Mouse (Mus musculus) urinary bladder, postnatal 25 days (tissue): ENCODE data around the gene Smarce1.
"Not testable (repeated sequence)": the region's sequence is repeated elsewhere in the genome, so short reads cannot be mapped to it uniquely, and the experiment has no call there.

Experiments used
- DNase-seq: peaks from one replicate; pipeline ENCODE4 v3.0.0; 2022; ENCODE audit warnings: low spot score

The Smarce1 gene

DNA sequence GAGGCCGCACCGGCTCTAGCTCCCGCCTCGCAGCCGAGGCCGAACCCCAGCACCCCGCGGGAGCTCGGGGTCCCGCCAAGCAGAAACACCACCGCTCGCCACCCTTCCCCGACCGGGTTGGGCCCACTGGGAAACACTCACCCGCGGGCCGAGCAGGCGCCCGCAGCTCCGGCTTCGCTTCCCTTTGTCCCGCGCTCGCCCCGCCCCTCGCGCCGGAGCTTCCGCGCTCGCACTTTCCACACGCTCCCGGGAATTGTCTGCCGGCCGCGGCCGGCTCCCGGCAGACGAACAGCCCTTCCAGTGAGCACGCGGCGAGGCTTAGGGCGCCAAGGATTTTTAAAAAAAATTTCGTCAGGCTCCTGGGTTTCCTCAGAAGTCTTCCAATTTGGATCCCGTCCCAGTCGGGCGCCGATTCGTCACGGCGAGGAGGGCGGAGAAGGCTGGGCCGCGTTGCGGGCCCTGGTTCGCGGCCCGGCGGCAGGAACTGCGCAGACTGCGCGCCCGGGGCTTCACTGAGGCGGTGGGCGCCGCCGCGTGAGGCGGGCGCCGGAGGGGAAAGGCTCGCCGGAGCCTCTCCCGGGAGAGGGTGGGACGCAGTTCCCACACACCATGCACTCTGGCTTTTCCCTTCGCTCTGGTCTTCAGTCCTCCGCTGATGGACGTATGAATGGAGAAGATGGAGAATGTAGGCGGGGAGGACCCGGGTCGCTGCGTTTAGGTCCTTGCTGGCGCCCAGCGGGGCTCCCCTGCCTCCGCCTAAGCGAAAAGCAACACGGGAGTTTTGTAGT, at the start of gene Smarce1:
Gene Smarce1 (minus strand): TSS at position 757 of the 788 bp plus-strand sequence.
- peak; percentile 72 for DNase-seq

DNA sequence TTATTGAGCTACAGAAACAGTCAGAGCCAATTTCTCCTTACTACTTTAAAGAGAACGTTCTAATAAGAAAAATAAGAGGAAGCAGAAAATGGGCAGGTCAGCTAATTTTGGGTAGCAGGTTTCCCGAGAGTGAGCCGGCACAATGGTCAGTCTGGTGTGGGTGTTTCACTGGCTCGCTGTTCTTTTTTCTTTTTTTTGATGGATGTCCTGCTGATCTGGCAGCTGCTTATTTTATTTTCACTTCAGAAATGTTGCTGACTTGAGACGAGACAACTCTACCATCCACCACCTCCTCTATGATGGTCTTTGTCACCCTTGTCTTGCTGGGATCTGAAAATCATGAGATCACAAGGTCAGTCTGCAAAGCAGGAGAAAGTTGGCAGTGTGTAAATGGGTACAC, 49.2 kb upstream of the Smarce1 start:
- DNase-seq, result no peak

DNA sequence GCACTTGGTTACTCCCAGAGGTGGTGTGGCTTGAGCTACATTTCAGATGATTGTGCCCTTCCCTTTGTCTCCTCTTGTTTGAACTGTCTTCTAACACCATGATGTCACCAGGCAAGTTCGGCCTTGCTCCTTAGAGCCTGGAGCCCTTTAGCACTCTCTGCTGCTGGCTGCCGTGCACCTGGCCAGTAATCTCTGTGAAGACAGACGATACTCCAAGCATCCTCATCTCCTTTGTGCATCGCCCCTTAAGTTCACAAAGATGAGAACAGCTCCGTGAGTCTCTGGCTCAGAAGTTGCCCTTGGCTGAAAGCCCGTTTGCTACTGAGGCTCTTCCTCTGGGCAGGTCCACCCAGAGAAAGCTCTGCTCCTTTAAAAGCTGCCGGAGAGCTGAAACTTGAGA, 46.0 kb upstream of the Smarce1 start:
- DNase-seq, result no peak

DNA sequence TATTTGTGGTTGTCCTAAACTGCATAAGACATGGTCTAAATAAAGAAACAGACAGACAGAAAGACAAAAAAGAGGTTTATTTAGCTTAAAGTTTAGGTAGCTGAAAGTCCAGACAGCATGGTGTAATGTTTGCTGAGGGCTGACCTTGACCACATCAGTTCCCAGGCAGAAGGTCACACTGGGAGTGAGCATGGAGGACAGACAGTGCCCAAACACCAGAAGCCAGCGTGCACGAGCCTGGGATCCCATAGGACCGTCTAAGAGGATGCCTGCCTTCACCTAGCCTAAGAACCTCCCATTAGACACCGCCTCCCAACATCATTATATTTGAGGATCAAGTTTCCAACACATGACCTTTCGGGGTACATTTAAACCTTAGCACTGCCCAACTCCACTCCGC, 44.8 kb upstream of the Smarce1 start:
- DNase-seq, result no peak

DNA sequence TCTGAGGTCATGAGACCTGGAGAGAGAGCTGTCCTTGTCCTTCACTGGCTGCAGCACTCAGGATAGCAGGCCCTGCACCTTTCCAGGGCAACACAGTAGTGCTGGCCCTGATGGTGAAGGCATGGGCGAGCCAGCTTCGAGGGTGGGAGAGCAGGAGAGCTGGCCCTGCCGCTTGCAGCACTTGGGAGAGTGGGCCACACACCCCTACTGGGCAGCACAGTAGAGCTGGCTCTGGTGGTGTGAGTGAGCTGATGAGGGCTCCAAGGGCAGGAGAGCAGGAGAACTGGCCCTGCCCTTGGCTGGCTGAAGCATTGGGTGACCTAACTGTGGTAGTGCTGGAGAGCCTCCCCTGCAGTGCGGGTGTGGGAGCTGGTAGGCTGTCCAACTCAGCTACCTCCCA, 41.9 kb upstream of the Smarce1 start:
- no peak for DNase-seq

DNA sequence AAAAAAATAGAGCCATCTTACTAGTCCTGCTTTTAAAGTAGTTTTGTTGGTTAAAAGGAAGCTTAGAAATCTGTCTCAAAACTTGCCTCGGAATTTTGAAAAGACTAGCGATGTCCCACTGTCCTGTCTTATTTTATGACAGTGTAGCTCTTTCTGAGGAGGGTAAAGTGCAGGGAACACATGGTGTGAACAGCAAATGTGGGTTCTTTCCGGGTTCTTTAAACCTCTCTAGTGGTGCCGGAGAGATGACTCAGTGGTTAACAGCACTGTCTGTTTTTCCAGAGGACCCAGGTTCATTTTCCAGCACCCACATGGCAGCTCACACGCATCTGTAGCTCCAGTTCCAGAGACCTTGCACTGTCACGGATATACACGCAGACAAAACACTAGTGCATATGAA, 38.4 kb upstream of the Smarce1 start:
- DNase-seq, result no peak

DNA sequence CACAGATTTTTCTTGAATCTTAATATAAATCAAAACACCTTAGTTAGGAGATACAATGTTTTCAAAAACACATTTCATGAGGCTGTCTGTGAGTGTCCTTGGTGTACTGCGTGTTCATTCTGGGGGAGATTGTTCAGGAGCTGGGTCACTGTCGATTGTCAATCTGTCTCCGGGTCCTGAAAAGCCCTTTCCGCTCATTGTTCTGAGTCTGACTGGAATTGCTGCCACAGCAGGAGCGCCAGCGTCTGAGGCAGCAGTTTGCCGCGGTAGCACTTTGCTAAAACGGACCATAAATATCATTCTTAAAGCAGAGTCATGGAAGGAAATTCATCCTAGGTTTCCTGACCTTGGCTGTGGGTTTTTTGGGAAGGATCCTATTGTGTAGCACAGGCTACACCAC, 35.0 kb upstream of the Smarce1 start:
- DNase-seq, result no peak

DNA sequence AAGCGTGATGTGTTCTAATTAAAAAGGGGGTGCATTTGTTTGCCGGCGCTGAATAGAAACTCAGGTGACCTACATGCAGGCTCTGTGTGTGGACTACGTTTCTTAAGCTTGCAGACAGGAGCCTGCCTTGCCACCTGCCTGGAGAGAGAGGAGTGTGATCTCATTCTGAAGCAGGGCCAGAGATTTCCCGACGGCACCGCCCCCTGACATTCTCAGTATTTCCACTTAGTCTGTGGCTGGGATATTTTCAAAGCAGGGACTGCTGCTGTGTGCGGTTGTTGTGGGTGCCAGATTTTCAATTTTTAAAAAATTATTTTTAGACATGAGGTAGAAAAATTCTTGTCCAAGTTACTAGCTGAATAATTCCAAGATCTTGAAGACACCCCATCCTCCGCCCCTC, 34.4 kb upstream of the Smarce1 start:
- DNase-seq, result no peak

DNA sequence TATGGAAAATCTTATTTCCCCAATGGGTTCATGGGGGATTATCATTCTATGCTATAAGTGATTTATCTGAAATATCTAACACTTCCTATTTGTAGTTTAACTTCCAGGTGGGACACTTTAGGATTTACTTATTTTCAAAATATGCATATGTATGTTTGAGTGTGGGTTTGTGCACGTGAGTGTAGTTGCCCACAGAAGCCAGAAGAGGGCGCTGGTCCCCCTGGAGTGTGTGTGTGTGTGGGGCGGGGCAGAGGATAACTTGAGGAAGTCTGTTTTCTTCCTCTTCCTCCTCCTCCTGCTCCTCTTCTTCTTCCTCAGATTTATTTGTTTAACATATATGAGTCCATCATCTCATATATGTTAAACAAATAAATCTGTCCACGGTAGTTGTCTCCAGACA, 25.4 kb upstream of the Smarce1 start:
- no peak for DNase-seq

DNA sequence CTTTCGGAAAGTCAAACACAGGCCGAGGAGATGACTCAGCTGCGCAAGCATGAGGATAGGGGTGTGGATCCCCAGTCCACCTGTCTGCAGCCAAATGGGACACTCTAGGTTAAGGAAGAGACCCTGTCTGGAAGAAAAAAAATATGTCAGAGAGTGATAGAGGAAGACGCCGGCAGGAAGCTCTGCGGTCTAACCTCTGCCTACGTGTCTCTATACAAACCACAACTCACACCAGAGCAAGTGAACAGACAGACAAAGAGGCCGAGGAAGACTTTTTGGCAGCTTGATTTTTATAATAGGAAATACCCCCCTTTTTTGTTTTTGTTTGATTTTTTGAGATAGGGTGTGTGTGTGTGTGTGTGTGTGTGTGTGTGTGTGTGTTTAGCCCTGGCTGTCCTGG, 24.5 kb upstream of the Smarce1 start:
- DNase-seq, result no peak

DNA sequence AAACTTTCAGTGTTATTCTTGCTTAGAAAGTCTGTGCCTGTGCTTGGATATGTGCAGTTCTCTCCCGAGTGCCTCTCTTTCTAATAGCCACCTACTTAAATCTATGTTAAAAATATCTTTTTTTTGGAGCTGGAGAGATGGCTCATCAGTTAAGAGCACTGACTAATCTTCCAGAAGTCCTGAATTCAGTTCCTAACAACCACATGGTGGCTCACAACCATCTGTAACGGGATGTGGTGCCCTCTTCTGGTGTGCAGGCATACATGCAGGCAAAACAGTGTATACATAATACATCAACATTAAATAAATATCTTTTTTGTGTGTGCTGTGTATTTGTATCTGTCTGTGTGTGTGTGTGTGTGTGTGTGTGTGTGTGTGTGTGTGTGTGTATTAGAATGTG, 23.1 kb upstream of the Smarce1 start:
- no peak for DNase-seq

DNA sequence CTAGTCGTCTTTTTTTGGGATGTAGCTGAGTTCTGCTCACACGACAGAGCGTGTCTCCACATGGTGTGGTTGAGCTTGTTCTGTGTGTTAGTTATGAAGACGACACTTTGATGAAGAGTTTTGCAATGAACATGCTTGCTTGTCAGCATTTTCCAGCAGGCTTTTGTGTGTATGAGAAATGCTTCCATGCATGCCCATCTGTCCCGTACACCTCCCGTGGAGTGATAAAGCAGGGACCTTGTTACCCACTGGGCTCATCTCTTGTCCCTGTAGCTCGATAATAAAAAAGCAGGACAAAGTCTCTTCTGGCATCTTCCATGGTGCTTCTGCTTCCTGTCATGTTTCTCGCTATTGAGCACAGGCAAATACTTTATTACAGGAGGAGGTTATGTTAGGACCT, 21.9 kb upstream of the Smarce1 start:
- DNase-seq, result no peak

DNA sequence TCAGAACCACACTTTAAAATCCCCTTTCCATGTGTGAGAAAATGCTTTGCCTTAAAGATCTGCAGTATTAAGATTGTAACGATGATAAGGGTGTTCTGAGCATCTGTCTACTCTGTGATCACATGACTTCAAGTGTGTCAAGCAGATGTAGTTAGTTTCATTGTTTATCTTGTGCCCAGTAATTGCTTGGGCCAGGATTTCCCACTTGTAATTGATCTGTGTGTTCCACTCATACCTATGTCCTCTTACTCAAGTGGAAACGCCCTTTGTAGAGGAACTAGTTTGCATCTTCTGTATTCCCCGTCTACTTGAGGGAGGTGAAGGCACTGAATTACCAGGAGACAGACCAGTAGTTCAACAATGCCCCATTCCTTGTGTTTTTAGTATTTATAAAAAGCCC, 19.8 kb upstream of the Smarce1 start:
- no peak for DNase-seq

DNA sequence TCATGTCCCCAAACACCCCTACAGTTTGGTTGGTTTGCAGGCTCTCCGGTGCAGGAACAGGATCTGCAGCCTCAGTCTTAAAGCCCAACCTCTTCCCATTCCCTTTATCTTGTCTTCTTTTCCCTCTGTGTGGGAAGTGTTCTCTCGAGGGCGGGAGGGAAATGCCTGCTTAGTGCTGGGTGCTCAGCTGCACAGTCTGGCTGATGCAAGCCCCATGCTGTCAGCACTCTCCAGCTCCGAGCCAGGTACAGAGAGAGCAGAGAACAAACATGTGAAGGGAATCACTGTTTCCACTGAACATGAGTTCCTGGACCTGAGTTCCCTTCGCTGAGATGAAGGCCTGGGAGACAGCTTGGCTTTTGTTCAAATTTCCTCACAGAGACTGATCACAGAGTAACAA, 19.4 kb upstream of the Smarce1 start:
- DNase-seq, result no peak

DNA sequence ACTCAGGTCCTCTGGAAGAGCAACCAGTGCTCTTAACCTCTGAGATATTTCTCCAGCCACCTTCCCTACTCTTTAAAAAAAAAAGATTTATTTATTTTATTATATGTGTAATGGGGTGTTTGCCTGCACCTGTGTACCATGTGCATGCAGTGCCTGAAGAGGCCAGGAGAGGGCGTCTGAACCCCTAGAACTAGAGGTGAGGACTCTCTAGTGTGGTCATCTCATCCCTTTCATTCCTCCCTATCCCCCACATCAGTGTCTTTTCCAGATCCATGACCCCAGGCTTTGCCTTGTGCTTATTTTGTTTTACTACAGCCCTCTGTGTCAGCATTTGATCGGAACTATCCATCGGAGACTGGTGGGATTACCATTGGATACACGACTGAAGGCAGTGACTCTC, 18.3 kb upstream of the Smarce1 start:
- no peak for DNase-seq

DNA sequence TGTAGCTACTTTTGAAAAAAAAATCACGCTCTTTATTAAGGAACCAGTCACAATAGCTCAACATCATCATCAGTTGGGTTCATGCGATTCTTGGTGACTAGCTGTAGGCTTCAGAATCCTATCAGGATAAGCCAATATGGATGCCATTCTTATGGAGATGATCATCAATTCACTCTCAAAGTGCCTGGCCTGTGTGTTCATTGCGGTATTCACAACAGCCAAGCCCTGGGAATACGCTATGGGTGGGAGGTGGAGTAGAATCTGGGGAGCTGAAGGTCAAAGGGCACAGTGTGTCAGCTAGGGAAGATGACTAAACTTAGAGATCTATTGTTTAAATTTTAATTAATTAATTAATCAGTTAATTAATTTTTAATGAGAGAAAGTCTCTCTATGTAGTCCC, 17.1 kb upstream of the Smarce1 start:
- DNase-seq, result no peak

DNA sequence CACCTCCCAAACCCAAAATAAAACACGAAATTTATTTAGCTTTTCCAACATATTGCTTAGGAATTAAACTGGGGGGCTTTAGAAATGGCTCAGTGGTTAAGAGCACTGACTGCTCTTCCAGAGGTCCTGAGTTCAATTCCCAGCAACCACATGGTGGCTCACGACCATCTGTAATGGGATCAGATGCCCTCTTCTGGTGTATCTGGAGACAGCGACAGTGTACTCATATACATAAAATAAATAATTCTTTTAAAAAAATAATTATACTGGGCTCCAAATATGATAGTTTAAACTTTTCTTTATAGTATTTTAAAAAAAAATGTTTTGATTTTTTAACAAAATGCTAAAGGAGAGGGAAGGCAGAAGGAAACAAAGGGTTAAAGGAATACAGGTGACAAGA, 13.7 kb upstream of the Smarce1 start:
- not testable (repeated sequence) for DNase-seq

DNA sequence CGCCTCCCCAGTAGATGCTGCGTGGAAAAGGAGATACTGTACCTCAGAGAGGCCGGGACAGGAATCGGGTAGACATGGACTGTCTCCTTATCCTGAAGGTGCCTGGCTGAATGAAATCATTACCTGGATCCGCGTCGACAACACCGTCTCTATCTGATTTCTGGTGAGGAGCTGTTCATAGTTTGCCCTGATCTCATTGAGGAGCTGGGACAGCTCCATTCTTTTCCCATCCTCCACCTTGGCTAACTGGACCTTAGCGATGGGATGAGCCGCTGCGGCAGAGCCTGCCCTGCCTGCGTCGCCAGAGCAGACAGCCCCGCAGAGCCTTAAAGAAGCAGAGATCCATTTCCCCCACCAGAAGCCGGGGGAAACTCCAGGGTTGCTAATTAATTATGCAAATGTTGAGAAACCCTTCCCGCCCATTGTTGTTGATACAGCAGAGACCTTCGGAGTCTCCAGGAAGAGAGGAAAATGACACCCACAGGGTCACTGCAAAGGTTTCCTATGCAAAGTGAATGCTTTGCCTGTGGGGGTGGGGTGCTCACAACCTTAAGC, 13.1 kb upstream of the Smarce1 start, which contains the start of gene Krt222:
Gene Krt222 (minus strand): TSS at position 266 of the 555 bp plus-strand sequence.
- no peak for DNase-seq

DNA sequence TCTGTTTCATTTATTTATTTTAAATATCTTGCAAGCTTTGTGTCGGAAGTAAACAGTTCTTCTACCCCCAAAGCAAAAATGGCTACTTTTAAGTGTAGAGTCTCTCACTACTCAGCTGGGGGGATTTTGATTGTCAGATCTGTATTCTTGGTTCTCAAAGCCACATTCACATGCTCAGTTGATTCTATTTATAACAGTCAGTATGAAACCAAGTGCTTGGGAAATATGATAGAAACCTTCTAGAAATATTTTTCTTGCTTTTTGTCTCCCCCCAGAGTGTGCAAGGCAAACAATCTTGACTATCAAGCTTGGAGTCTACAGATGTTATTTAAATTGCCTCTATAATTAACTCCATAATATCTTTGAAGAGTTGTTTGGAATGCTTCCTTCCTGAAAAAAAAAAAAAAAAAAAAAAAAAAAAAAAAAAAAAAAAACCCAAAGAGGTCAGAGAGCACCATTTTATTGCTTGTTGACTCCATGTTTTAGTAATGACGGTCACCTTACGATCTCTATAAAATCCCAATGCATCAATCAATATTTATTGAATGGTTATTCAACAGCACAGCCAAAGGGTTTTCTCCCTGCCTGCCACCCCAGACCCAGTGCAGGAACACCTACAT, 12.5 kb upstream of the Smarce1 start:
- no peak for DNase-seq

DNA sequence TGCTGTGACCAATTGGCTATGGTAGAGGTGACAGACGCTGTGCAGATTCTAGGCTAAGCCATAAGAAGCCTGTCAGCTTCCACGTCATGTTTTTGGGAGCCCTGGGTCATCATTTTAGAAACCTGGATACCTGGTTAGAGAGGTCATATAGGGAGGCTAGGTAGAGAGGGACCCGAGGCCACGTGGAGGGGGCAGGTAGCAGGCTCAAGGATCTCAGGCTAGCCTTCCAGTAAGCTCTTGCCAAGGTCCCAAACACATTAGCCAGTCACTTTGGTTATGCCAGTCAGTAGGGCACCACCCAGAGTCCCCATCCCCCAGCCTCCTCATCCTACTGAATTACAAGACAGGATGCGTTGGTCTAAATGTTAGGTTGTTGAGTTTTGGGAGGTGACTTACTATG, 11.2 kb upstream of the Smarce1 start:
- no peak for DNase-seq

DNA sequence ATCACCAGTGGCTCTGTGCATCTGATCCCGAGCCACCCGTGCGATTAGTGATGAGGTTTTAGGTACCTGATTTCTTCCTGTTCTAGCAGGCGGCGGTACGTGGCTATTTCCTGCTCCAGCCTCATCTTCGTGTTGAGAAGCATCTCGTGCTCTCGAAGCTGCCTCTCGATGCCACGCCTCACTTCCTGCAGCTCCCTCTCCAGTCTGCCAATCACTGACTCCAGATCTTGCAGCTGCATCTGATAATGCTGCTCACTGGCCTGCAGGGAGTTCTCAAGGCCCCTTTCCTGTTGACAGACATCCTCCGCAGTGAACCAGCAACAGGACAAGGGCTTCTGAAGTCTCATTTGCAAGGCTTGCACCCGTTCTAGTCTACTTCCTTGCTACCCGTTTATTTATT, 7.7 kb upstream of the Smarce1 start:
- DNase-seq, result no peak

DNA sequence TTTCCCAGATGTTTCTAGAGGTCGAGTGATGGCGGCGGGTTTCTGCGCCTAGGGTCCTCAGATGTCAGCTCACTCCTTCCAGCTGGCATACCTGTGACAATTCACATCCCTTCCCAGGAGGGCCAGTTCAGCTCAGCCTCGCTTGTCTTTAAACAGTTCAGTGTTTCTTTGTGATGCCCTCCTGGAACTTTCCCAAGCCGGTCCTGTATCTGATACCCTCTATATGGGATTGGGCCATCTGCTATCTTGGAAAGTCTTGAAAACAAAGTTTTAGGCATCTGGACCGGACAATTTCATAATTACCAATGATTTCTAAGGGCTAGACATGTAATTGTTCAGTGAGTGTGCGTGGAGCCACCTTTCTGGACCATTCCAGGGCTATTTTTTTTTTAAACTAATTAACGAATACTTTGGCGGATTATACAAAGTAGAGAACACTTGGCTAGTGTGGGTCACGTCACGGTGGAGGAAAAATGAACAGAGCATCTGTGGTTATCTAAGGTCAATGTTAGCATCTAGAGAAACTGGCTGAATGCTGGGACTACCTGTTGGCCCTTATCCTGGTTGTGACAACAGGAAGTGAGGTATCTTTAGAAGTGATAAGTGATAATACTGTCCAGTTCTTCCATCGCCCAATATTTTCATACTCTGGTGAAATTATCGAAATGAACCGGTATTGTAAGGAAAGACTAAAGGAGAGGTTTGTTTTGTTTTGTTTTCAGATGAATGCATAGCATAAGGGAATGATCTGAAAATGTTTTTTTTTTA, 416 bp upstream of the Smarce1 start:
- peak; percentile 27 for DNase-seq
